Mouse (Mus musculus): ENCODE data around the gene Ccl5.
"Not testable (repeated sequence)": the region's sequence is repeated elsewhere in the genome, so short reads cannot be mapped to it uniquely, and the experiment has no call there.

The Ccl5 gene

GRCm38 (mm10) chr11:83530360-83530759 lies at the start of gene Ccl5:
TSS of gene Ccl5 (minus strand) at chr11:83530518.
- DNase-seq (ENCODE audit: low spot score in 2 of 2) = no peak

GRCm38 (mm10) chr11:83578999-83579398 lies 48.7 kb upstream of the Ccl5 start:
- DNase-seq (ENCODE audit: low spot score in 2 of 2) = no peak

- no peak for DNase-seq (ENCODE audit: low spot score in 2 of 2)
These were observed 48.0 kb upstream of the Ccl5 start, which contains the start of gene Ccl9 for GRCm38 (mm10) chr11:83578186-83578760. TSS of gene Ccl9 (minus strand) at chr11:83578636.

GRCm38 (mm10) chr11:83576927-83577555 lies 46.7 kb upstream of the Ccl5 start:
- no peak for DNase-seq (ENCODE audit: low spot score in 2 of 2)

- DNase-seq (ENCODE audit: low spot score in 2 of 2) = no peak
These were observed 42.5 kb upstream of the Ccl5 start for GRCm38 (mm10) chr11:83572834-83573233.

- DNase-seq (ENCODE audit: low spot score in 2 of 2) = no peak
These were observed 41.9 kb upstream of the Ccl5 start for GRCm38 (mm10) chr11:83572223-83572622.

GRCm38 (mm10) chr11:83570189-83570588 lies 39.9 kb upstream of the Ccl5 start:
- DNase-seq (ENCODE audit: low spot score in 2 of 2) = no peak

GRCm38 (mm10) chr11:83569249-83569648 lies 38.9 kb upstream of the Ccl5 start:
- no peak for DNase-seq (ENCODE audit: low spot score in 2 of 2)

- no peak for DNase-seq (ENCODE audit: low spot score in 2 of 2)
These were observed 38.5 kb upstream of the Ccl5 start for GRCm38 (mm10) chr11:83568786-83569185.

GRCm38 (mm10) chr11:83568061-83568460 lies 37.7 kb upstream of the Ccl5 start:
- DNase-seq (ENCODE audit: low spot score in 2 of 2) = no peak

GRCm38 (mm10) chr11:83567311-83567710 lies 37.0 kb upstream of the Ccl5 start:
- no peak for DNase-seq (ENCODE audit: low spot score in 2 of 2)

GRCm38 (mm10) chr11:83566617-83567016 lies 36.3 kb upstream of the Ccl5 start:
- DNase-seq (ENCODE audit: low spot score in 2 of 2) = no peak

GRCm38 (mm10) chr11:83563754-83564153 lies 33.4 kb upstream of the Ccl5 start:
- no peak for DNase-seq (ENCODE audit: low spot score in 2 of 2)

- no peak for DNase-seq (ENCODE audit: low spot score in 2 of 2)
These were observed 32.1 kb upstream of the Ccl5 start for GRCm38 (mm10) chr11:83562311-83562887.

GRCm38 (mm10) chr11:83560405-83560804 lies 30.1 kb upstream of the Ccl5 start:
- no peak for DNase-seq (ENCODE audit: low spot score in 2 of 2)

GRCm38 (mm10) chr11:83557074-83557473 lies 26.8 kb upstream of the Ccl5 start:
- DNase-seq (ENCODE audit: low spot score in 2 of 2) = no peak

- DNase-seq (ENCODE audit: low spot score in 2 of 2) = no peak
These were observed 25.9 kb upstream of the Ccl5 start for GRCm38 (mm10) chr11:83556085-83556781.

GRCm38 (mm10) chr11:83551668-83552067 lies 21.4 kb upstream of the Ccl5 start:
- no peak for DNase-seq (ENCODE audit: low spot score in 2 of 2)

GRCm38 (mm10) chr11:83551037-83551436 lies 20.7 kb upstream of the Ccl5 start:
- not testable (repeated sequence) for DNase-seq (ENCODE audit: low spot score in 2 of 2)

- DNase-seq (ENCODE audit: low spot score in 2 of 2) = no peak
These were observed 19.9 kb upstream of the Ccl5 start for GRCm38 (mm10) chr11:83550186-83550632.

GRCm38 (mm10) chr11:83544214-83544613 lies 13.9 kb upstream of the Ccl5 start:
- no peak for DNase-seq (ENCODE audit: low spot score in 2 of 2)

- no peak for DNase-seq (ENCODE audit: low spot score in 2 of 2)
These were observed 11.1 kb upstream of the Ccl5 start for GRCm38 (mm10) chr11:83541415-83541814.

GRCm38 (mm10) chr11:83540931-83541330 lies 10.6 kb upstream of the Ccl5 start:
- no peak for DNase-seq (ENCODE audit: low spot score in 2 of 2)

Measured in spleen, postnatal 14 days (tissue).